Mouse (Mus musculus) midbrain, embryonic 15.5 days (tissue): ENCODE results near the gene Emx1. TPM values are rescaled to one million over a fixed set of nuclear protein-coding genes. Genes with fewer than 3 reads are reported as not detected.

Experiments used
- ATAC-seq: fragments of 200-750 bp; cut with Nextera tagmentation; replicated peaks from 2 replicates; pipeline ENCODE4 v1.8.0; 2017; ENCODE audit warnings: moderate TSS enrichment
- H3K27ac ChIP-seq: fragments of 300-500 bp; sonication (generic); 2 replicates; pipeline ENCODE4 v1.5.1; 2015; ENCODE audit warnings: mild to moderate bottlenecking, inconsistent platforms
- H3K27me3 ChIP-seq: fragments of 300-500 bp; sonication (generic); replicated peaks from 2 replicates; pipeline ENCODE4 v1.6.1; 2015; ENCODE audit warnings: inconsistent platforms
- H3K36me3 ChIP-seq: fragments of 300-500 bp; sonication (generic); replicated peaks from 2 replicates; pipeline ENCODE4 v1.6.1; 2015; ENCODE audit warnings: inconsistent platforms
- H3K4me1 ChIP-seq: fragments of 300-500 bp; sonication (generic); 2 replicates; pipeline ENCODE4 v1.6.1; 2015; ENCODE audit warnings: inconsistent platforms
- H3K4me2 ChIP-seq: fragments of 300-500 bp; sonication (generic); 2 replicates; pipeline ENCODE4 v1.6.1; 2015; ENCODE audit warnings: inconsistent platforms, mild to moderate bottlenecking, moderate library complexity
- H3K4me3 ChIP-seq: fragments of 300-500 bp; sonication (generic); 2 replicates; pipeline ENCODE4 v1.5.1; 2015; ENCODE audit warnings: mild to moderate bottlenecking, inconsistent platforms
- H3K9ac ChIP-seq: fragments of 300-500 bp; sonication (generic); 2 replicates; pipeline ENCODE4 v1.6.1; 2015; ENCODE audit warnings: mild to moderate bottlenecking, inconsistent platforms
- H3K9me3 ChIP-seq: fragments of 300-500 bp; sonication (generic); 2 replicates; pipeline ENCODE4 v1.6.1; 2016; ENCODE audit warnings: inconsistent platforms
- WGBS: fragments of 180-500 bp; shearing (Covaris S2); methylation state at CpG from one replicate; pipeline ENCODE4 v1.1.7; 2015; ENCODE audit warnings: mixed read lengths; 5-methylcytosine and 5-hydroxymethylcytosine counted together
- polyA plus RNA-seq: library from polyadenylated mRNA; unstranded; fragments of >200 nt; fragmentation: Nextera tagmentation; extraction: Ambion mirVana; gene quantifications from 2 replicates; pipeline ENCODE4 v1.2.1, GENCODE M21; 2015

Gene Emx1
- polyA plus RNA-seq, 1 experiment from 2014 or later: 1.4 TPM

DNA sequence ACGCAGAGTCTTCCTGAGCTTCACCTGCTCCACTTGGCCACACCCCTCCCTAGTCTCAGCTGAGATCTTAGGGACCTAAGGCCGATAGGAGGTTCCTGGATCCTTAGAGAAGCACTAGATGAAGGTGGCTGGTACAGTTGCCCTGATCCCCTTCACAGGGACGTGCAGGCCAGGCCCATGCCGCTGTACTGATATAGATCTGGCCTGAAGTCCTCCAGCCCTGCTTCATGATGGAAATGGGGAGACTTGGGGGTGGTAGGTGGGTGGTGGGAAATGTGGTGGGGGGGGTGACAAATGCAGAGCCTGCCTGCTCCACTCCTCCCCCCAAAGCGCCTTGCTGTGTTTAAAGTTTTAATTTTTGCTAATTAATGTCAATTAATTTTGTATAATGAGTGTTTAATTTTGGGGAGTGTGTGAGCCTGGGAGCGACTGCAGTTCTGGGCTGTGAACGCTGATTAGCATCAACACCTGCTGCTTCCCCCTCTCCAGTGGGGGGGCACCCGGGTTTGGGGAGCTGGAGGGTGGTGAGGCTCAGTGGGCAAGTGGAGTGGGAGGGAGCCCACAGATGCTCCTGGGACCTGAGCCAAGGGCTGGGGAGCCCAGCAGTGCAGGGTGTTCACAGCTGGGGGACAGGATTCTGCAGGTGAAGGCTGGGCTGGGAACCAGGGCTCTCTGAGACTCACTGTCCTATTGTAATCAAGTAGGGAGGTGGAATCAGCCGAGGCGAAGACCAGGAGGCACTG is 50.5 kb downstream of the Emx1 start:
- WGBS: 52% methylated on average over 10 of the region's 10 CpGs
- Histone ChIP-seq H3K9ac (no peak overlapping the region), H3K27me3 (no peaks in the 10 kb centered on the region), H3K4me2 (no peak overlapping the region), H3K27ac (no peak overlapping the region), H3K9me3 (no peaks in the 10 kb centered on the region), H3K36me3 (no peaks in the 10 kb centered on the region), H3K4me3 (no peak overlapping the region), H3K4me1 (no peaks in the 10 kb centered on the region)
- ATAC-seq: no peak; the same call in 1 of the 2 replicates

DNA sequence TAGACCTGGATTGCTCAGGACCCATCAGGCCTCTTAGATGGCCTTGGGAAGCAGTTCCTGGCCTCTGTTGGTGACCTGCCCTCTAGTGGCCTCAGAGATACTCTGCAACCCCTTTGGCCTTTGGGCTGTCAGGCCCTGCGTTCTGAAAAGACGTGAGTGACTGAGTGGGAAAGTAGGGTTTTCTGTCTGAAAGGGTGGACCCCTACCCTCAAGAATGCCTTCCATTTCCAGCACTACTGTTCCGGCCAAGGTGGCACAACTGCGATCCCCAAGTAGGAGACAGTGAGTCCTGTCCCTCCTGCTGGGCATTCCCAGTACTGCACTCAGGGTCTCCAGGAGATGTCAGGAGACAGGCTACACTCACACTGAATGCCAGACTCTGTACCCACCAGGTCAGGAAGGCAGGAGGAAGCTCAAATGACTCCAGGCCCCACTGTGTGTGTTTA is 51.8 kb downstream of the Emx1 start:
- Histone ChIP-seq H3K36me3 (no peaks in the 10 kb centered on the region), H3K9me3 (no peaks in the 10 kb centered on the region), H3K9ac (no peak overlapping the region), H3K27me3 (no peaks in the 10 kb centered on the region), H3K4me1 (no peaks in the 10 kb centered on the region), H3K4me3 (no peak overlapping the region), H3K4me2 (no peak overlapping the region), H3K27ac (no peak overlapping the region)
- 11% methylated on average over 4 of the region's 4 CpGs for WGBS
- peak; percentile 61; the same call in 1 of the 2 replicates for ATAC-seq

DNA sequence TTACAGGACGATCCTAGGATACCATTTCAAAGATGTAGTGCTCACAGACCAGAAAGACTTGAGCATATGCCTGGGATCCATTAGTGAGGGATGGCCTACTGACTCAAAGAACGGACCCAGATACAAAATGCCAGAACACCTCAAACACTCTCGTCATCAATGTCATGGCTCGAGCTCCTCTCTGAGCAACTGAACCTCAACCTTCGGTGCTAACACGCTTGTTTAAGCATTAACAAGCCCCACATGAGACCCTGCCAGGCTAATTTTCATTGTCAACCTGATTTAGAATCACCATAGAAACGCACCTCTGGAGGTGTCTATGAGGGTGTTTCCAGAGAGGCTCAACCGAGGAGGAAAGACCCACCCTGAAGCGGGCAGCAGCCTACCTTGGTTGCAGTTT is 62.6 kb downstream of the Emx1 start:
- Histone ChIP-seq H3K36me3 (no peaks in the 10 kb centered on the region), H3K9me3 (no peaks in the 10 kb centered on the region), H3K27ac (no peak overlapping the region), H3K4me2 (no peak overlapping the region), H3K27me3 (no peaks in the 10 kb centered on the region), H3K9ac (no peak overlapping the region), H3K4me3 (no peak overlapping the region), H3K4me1 (no peaks in the 10 kb centered on the region)
- WGBS: 74% methylated on average over 9 of the region's 9 CpGs
- ATAC-seq: no peak

DNA sequence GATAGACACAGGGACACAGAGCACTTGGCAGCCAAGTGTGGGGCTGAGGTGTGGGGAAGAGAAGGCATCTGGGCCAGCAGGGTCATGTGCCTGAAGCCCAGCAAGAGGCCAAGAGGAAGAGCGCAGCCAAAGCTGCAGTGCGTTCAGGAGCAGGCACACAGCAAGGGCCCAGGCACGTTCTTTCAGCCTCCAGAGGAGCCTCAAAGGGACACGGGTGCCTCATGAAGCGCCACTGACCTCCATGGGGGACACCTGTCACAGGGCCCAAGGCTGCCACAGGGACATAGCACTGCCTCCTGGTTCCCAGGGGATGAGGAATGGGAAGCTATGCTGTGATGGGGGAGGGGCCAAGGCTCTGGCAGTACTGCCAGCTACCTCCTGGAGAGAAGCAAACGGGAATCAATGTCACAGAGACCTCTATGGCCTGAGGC is 63.6 kb downstream of the Emx1 start:
- WGBS: 43% methylated on average over 6 of the region's 6 CpGs
- H3K27ac ChIP-seq: no peak overlapping the region
- no peaks in the 10 kb centered on the region for H3K36me3 ChIP-seq
- H3K9ac ChIP-seq: no peak overlapping the region
- no peaks in the 10 kb centered on the region for H3K4me1 ChIP-seq
- no peak overlapping the region for H3K4me3 ChIP-seq
- no peaks in the 10 kb centered on the region for H3K9me3 ChIP-seq
- H3K4me2 ChIP-seq: no peak overlapping the region
- H3K27me3 ChIP-seq: no peaks in the 10 kb centered on the region
- ATAC-seq: no peak

DNA sequence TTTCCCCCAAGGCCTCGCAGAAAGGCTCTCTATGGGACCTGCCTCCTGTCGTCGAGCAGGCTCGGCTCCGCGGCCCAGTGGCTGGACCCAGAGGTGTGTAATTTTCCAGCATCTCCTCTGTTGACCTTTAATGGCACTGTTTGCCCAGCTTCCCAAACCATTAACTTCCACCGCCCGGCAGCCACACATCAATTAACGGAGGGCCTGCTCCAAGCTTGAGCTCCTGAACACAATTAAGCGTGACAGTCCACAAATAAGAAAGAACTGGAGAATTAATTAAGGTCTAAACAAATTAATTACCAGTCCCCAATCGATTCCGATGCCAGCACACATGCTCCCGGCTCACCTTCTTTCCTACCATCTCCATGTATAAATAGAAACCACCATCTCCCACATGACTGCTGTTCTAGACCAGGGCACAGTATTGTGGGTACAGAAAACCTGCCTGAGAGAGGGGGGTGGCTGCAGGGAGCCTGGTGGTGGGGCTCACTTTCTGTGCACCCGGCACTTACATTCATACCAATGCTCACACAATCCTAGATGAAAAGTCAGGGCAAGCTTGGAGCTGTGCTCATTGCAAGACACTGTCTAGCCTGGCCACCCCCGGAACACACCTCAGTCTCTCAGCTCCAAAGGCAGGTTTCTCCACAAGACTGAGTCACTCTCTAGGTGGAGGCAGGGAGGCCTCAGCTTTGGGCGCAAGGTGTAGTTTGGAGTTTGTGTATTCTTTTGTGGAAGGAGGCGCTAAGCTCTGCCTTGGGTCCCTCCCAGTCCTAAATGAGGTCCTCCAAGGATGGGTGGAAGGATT is 65.2 kb downstream of the Emx1 start:
- H3K4me3 ChIP-seq: no peak overlapping the region
- 75% methylated on average over 17 of the region's 17 CpGs for WGBS
- no peaks in the 10 kb centered on the region for H3K4me1 ChIP-seq
- 0 out of 2 replicates have a peak, but pooled peaks have one; percentile 17 for ATAC-seq
- no peak overlapping the region for H3K27ac ChIP-seq
- no peaks in the 10 kb centered on the region for H3K36me3 ChIP-seq
- no peaks in the 10 kb centered on the region for H3K9me3 ChIP-seq
- H3K4me2 ChIP-seq: no peak overlapping the region
- no peak overlapping the region for H3K9ac ChIP-seq
- no peaks in the 10 kb centered on the region for H3K27me3 ChIP-seq

DNA sequence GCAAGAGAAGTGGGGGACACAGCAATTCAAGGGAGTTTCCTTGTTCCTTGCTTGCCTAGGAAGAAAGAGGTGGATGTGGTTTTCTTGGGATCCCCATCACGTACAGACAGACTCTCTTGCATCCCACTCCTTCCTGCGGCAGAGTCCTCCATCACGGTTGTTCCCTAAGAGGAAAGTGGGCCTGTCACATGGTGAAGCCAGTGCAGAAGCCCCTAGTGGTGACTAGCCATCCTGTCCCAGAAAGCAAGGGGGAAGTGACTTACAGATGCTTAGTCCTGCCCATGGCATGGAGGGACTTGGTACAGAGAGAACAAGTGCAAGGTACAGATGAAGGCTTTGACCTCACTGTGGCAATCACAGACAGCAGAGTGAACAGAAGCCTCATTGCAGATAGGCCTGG is 66.0 kb downstream of the Emx1 start:
- H3K36me3 ChIP-seq: no peaks in the 10 kb centered on the region
- no peaks in the 10 kb centered on the region for H3K4me1 ChIP-seq
- WGBS: 67% methylated on average over 3 of the region's 3 CpGs
- no peaks in the 10 kb centered on the region for H3K9me3 ChIP-seq
- no peak for ATAC-seq
- no peak overlapping the region for H3K27ac ChIP-seq
- no peak overlapping the region for H3K9ac ChIP-seq
- H3K27me3 ChIP-seq: no peaks in the 10 kb centered on the region
- H3K4me3 ChIP-seq: no peak overlapping the region
- no peak overlapping the region for H3K4me2 ChIP-seq

Other genes with a start within 250 kb of the Emx1 start
- 56.6 and 60.9 TPM in 2 replicates for gene Exoc6b, start 117.9 kb upstream of the Emx1 start, polyA plus RNA-seq
- 24.8 and 25.6 TPM in 2 replicates for gene Spr, start 49.7 kb upstream of the Emx1 start, polyA plus RNA-seq
- 26.0 and 29.5 TPM in 2 replicates for gene Sfxn5, start 146.0 kb downstream of the Emx1 start, polyA plus RNA-seq
- 22.1 and 23.4 TPM in 2 replicates for gene Rab11fip5, start 187.2 kb downstream of the Emx1 start, polyA plus RNA-seq
- gene Noto, start 236.4 kb downstream of the Emx1 start, polyA plus RNA-seq: not detected in 2 replicates
- 67.6 and 73.2 TPM in 2 replicates for gene Smyd5, start 244.6 kb downstream of the Emx1 start, polyA plus RNA-seq